Mouse (Mus musculus) cerebellum, adult 8-10 months (tissue): ENCODE results near the gene Parvg.
A peak's percentile ranks its signal among the peaks of the same experiment; 100 is the strongest.
"Not testable (repeated sequence)": the region's sequence is repeated elsewhere in the genome, so short reads cannot be mapped to it uniquely, and the experiment has no call there.

Experiments used
- DNase-seq: peaks from one replicate; pipeline ENCODE4 v3.0.0; 2022

The Parvg gene

DNA sequence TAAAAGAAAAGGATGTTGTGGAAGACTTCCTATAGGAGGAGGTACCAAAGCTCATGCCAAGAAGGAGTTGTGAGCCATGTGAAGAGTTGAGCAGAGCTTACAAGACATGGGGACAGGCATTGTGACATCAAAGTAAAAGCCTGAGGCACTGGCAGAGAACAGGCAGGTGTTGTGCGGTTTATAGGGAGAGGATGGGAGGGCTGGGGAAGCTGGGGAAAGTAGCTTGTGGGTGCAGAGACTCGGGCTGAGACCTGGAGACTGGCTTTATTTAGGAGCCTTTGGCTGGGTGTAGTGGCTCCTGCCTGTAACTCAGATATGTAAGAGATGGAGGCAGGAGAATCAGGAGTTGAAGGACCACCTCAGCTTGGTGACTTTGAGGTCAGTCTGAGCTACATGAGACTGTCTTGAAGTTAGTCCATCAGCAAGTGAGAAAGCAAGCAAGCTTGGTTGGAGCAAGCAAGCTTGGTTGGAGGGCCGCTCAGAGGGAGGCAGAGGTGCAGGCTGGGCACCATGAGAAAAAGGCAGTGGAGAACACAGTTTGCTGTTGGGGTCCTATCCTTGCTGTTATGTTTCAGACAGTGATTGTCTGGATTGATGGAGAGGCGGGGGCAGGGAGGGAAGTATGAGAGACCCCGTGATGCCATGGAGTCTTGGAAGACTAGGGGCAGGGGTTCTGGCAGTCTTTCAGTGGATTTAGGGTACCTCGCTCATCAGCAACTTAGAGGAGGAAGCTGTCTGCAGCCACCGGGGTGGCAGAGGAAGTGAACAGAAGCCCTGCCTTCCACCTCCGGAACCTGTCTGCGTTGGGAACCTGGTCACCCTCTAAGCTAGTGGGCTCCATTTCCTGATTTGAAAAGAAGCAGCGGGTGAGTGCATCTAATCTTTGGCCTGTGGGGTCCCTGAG lies at the start of gene Parvg:
Gene Parvg, plus strand, starts transcription at position 61 of the 904 bp plus-strand sequence.
- no peak for DNase-seq

DNA sequence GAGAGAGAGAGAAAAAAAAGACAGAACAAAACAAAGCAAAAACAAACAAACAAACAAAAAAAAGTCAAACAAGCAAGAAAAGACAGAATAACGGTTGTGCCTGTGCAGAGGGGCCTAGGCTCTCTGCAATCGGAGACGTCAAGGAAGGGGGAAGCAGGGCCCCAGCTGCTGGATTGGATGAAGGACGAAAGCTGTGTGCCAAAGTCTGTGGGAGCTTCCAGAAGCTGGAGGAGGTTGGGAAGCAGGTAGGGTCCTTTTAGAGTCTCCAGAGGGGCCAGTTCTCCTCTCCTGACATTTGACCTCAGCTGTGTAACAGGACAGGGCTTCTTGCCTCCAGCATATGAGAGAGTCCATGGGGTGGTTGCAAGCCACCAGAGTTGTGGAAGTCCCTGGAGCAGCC lies 47.8 kb upstream of the Parvg start:
- DNase-seq: no peak

DNA sequence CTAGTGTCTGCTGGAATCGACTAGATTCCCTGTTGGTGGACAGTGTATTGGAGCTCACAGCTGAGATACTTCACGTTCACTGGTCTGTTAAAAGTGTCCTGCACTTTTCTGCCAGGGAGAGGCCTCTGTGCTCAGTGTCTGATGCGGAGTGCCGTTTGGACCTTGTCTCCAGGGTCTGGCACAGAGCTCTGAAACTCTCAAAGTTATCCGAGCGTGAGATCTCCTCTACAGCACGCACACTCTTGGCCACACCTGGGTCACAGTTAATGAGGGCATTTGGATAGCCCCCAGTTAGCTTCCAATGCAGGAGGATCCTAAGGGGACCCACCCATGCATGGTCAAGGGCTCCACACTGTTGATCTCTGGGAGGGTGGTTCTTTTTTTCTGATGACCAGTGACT lies 45.7 kb upstream of the Parvg start:
- DNase-seq: no peak

DNA sequence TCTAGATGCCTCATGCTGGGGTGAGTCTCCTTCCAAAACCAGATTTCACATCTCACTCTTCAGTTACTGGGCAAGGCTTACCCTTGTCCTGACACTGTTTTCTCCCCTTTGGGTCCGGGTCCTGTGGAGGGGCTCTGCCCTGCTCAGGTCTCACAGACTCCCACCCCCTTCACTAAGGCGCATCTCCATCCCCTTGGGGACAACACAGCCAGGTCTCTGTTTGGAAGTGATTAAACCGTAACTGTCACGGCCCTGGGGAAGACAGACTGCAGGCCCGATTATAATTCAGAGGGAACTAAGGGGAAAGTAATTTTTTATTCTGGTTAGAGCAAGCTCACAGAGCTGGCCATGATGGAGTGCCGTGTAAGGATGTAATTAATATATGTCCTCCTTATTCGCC lies 45.2 kb upstream of the Parvg start:
- DNase-seq: no peak

DNA sequence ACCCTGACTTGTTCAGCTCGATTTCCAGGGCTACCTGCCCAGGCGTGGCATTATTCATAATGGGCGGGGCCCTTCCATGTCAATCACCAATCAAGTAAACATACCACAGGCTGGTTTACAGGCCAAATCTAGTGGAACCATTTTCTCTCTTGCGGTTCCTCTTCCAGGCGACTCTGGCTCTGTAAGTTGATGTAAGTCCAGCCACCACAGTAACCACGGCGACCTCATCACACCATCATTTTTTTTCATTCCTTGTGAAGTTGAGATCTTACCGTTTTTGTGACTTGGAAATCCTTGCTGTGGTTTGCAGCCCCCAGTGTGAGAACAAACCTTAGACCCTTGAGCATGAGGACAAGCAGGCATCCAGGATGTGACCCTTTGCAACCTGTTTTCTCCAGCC lies 43.5 kb upstream of the Parvg start:
- DNase-seq: no peak

DNA sequence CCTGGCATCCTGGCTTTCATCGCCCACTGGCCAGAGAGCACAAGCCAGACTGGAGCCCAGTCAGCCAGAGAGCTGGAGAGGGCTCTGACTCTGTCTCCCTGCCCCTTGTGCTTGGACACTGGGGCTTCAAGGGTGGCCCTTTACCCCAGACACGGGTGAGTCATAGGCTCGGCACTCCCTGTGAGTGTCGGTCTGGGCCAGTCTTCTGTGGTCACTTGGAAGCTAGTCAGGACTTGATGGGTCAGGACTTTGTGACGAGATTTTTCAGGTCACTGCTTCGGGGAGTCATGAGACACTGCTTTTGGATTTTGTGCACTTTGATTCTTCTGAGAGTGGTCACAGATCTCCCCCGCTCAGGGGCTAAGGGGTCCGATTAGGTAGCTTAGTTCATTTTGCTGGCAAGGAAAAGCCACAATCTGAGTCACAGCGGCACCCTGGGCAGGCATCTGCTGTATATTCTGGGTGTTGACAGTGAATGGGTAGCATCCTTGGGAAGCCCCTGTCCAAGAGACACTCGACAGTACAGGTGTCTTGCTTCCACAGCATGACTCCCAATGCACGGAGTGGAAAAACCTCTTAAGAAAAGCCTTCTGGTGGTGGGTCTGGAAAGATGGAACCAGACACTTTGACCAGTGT lies 43.0 kb upstream of the Parvg start:
- no peak for DNase-seq

DNA sequence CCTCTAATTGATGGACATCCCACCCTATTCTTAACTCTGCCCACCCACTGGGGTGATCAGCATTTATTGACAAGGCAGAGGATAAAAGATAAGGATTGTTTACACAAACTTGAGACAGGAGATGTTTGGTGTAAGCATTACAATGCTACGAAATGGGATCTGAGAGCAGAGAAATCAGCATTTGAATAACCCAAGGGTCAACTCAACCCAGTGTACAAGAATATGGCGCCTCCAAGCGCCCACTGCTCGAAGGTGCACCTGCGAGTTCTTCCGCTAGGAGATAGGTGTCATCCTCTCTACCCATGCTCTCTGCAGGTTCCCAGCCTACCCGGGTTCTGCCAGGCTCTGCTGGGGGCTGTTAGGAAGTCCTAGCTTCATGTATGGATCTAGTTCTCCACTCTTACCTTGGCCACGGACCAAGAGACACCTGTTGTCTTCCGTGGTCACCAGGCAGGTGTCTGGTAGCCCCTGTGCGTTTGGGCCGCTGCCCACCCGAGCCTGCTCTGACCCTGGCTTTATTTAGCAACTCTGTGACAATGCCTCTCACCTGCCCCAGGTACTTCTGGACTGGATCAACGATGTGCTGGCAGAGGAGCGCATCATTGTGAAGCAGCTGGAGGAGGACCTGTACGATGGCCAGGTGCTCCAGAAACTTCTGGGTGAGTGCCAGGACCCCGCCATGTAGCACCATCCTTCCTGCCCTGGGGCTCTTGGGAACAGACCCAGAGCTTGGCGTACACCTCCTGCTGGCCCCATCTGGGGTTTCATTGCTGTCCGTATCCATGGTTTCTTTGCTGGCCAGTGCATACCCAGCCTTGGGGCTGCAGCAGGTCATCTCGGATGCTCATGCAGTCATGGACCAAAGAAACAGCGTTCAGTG lies 41.4 kb upstream of the Parvg start:
- no peak for DNase-seq

DNA sequence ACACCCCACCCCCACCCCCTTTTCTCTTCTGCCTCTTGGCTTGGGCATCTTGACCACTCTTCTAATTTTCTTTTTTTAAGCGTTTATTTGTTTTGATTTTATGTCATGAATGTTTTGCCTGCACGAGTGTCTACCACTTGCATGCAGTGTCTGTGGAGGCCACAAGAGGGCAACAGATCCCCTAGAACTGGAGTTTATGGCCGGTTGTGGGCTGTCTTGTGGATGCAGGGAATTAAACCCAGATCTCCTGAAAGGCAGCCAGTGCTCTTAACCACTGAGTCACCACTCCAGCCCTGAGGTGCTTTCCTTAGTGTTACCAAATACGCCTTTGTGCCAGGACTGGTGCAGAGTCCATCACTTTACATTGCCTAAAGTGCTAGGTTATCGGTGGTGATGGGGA lies 39.8 kb upstream of the Parvg start:
- peak; percentile 36 for DNase-seq

DNA sequence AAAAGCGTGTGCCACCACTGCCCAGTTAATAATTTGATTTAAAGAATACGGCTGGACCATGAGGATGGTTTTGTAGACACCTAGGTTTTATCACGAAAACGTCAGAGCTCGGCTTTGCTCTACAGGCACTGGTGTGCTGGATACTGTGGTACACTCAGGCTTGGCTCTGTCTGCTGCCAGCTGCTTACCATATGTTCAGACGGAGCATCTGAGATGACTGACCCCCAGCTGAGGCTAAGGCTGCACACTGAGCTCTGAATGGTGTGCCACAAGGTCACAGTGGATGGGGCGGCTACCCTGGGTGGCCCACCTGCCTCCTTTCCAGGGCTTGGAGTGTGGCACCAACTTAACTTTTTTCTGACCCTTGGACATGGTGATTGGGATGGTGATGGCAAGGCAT lies 38.4 kb upstream of the Parvg start:
- DNase-seq: no peak

DNA sequence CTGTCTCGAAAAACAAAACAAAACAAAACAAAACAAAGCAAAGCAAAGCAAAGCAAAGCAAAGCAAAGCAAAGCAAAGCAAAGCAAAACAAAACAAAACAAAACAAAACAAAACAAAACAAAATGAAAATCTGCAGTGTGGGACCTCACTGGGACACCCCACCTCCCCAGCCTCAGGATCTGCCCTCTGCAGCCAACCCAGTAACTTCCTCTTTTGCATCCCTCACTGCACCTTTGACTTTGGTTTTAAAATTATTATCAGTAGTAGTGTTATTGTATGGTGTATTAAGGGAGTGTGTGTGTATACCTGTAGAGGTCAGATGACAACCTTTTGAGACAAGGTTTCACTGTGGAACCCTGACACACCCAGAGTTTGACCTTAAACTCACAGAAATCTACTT lies 34.9 kb upstream of the Parvg start:
- DNase-seq: not testable (repeated sequence)

DNA sequence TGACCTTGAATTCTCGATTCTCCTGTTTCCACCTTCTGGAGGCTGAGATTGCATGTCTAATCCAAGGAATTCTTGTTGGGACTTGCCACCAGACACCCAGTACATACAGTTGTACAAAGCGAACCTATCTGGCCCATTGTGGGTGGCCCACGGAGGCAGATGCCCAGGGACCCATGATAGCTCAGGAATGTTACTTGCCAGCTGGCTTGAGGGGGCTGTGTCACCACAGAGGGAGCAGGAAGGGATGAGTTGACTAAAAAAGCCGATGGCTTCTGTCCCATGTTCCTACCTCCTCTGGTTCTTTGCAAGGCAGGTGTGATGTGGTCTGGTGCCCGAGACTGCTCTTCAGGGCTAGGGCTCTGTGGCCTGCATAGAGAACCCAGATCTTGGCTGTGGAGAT lies 32.7 kb upstream of the Parvg start:
- no peak for DNase-seq

DNA sequence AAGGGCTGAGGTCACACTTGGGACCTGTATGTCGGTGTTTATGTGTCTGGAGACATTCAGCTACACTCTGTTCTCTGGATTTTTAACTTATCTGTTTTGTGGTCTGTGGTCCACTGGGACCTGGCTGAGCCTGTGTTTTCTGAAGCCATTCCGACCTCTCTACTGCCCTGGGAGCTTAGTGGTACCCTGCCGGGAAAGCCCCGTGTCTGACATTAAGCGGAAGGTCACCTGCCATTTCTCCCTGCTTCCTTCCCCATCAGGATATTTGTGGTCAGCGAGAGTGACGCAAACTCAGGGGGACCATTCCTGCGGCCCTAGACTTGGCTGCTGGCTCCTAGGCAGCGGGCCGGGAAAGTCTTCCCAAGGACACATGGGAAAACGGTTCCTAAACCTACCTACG lies 30.2 kb upstream of the Parvg start:
- no peak for DNase-seq

DNA sequence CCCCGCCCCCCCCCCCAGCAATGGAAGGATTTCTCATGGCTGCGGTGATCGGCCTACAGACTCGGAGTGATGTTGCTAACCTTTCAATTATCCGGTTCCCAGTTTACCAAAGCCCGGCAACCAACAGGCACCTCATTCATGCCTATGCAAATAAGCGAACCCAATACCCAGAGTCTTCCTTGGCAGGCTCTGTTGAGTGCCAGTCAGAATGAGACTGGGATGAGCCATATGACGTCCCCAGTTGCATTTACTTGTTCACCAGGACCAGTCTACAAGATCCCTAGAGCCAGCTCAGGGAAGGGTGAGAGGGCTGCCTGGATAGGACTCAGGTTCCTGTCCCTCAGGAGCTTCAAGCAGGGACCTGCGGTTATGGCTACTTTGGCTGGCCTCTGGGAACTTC lies 29.4 kb upstream of the Parvg start:
- no peak for DNase-seq

DNA sequence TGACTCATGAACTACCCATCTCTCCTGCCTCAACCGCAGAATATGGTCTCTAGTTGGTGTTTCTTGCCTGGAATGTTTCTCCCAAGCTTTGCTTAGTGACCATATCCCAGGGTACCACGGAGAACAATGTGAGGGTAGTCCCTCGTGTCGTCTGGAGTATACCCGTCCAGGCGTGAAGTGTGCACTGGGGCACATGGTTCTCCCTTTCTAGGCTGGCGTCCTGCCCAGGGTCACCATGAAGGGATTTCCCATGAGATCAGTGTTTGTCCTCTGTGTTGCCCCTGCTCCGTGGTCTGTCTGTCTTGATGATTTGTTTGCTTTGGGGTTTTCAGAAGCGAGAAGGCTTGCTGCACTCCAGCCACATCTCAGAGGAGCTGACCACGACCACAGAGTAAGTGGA lies 28.6 kb upstream of the Parvg start:
- no peak for DNase-seq

DNA sequence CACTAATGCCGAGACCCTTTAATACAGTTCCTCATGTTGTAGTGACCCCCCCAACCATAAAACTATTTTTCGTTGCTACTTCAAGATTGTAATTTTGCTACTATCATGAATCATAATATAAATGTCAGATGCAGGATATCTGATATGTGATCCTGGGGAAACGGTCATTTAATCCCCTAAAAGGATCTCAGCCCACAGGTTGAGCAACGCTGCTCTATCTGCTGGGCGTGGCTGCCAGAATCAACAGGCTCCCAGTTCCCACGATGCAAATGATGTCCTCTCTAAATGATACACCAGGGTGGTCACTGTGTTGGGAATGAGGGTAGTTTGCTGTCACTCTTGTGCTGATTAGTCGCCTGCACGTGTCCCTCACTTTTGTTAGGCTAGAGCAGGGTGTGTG lies 26.4 kb upstream of the Parvg start:
- DNase-seq: no peak

DNA sequence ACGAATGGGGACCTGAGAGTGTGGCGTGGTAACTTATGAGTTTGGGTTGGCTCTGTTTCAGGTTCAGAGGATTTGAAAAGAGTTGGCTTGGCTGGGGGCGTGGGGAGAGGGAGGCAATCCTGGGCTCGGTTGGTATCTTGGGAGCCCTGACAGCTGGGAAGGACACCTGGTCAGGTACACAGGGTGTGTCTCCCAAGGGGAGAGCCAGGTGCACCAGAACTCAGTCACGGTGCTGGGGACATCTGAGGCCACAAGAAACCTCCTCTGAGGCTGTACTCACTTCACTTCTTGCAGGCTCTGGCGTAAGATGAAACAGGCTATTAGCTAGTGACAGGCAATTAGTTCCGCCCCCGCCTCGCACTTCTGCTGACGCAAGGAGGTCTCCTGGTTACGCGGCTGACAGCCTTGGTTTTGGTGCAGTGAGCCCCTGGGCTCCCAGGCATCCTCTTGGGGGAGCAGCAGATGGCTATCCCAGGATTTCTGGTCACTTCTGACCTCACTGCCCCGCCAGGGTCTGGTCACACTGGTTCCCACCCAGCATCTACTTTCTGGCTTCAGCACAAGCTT lies 24.9 kb upstream of the Parvg start:
- DNase-seq: no peak

DNA sequence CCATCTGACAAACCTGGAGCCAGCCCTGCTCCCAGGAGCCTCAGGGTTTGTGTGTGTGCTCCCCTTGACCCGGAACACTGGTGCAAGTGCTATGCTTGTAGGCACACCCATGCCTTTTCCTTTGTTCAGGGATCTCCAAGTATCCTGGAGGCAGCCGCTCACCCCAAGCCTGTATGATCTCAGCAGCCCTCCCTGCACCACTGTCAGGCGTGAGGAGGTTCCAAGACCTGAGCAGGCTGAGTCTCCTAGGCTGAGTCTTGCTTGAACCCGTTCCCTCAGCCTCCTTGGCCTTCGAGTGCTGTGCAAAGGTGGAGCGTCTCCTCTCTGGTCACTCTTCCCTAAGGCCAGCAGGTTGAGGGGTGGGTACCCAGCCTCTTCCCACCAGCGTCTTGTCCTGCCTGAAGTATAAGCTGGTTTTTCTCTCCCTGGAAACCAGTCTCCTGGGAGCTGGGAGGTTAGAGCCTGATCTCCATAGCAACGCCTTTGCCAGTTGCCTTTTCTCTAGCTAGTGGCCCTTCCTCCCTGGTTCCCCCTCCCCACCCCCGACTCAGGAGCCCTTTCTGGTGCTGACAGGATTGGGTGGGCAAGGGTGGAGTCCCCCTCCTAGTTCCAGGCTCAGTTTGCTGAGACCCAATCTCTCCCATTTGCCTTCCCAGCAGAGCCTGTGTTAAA lies 24.0 kb upstream of the Parvg start:
- DNase-seq: no peak

DNA sequence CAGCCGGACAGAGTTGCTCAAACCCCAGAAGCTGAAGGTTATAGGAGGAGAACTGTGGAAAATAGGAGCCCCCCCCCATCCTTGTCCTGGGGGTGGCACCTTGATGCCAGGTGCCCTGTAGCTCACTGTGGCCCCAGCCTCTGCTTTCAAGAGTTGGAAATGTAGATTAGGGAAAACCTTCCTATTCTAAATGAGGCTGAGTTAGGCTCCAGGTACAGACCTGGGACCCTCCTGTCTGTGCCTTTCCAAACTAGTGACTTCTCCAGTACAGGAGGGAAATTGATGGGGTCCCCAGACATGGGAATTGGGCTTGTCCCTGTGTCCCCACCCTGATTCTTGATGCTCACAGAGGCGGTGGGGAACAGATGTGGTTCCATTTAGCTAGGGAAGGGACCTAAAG lies 23.2 kb upstream of the Parvg start:
- DNase-seq: no peak

DNA sequence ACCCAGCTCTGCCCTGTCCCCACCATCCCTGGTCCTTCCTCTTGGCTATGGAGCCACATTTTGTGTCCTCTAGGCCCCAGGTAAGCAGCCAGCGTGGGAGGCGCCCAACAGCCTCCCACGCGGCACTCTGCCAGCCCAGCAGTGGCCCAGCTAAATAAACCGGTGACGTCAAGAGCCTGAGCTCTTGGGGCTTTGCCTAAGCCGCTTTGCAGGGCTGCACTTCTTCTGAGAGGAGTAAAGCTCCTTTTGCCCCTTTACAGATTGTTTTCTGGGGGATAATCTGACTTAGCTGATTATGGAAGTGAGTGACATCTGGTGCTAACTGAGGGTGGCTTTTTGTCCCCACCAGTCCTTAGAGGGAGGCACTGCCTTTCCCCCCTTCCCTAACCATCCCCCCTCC lies 22.8 kb upstream of the Parvg start:
- DNase-seq: peak; percentile 27

DNA sequence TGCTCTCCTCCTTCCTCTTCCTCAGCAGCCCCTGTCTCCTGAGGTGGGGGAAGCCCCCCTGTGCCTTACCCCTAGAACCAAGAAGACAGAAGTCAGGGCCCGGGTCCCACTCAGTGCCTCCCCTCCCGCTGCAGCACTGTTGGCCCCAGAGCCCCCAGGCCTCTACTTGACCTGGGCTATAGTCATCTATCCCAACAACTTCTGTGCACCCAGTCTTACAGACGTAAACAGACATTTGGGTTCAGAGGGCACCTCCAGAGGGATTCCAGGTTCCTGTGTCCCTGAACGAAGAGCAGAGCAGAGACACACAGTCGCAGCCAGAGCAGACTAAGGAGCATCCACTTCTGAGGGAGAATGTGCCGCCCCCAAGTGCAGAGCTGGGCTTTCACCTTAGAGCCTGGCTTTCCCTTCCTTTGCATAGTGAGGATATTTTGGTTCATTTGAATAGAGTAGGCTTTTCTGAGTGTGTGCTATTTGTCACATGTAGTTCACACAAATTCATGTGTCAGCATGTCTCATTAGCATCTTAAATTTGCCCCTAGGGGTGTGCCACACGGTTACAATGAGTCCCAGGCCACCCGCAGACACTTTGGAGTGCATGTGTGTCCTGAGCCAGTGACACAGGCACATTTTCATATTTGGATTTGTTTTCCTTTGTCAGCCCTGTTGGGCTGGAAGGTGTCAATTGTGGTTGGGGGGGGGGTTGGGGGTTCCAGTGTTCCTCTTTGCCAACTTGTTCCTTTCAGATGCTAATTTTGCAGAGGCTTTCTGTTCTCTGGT lies 22.0 kb upstream of the Parvg start:
- no peak for DNase-seq

DNA sequence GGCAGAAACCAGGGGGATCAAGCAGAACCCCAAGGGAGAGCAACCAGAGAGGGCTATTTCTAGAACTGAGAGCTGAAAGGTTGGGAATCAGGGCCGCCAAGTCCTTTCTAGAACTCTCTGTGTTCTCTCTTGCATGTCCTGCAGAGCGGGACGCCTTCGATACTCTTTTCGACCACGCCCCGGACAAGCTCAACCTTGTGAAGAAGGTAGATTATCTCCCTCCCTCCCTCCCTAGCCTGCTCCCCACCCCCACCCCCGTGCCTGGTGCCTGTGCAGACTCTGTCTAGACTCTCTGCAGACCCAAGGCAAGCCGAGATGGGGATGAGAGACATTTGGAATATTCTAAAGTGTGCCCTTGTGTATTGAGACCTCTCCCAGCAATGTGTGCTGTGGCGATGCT lies 20.6 kb upstream of the Parvg start:
- DNase-seq: no peak

DNA sequence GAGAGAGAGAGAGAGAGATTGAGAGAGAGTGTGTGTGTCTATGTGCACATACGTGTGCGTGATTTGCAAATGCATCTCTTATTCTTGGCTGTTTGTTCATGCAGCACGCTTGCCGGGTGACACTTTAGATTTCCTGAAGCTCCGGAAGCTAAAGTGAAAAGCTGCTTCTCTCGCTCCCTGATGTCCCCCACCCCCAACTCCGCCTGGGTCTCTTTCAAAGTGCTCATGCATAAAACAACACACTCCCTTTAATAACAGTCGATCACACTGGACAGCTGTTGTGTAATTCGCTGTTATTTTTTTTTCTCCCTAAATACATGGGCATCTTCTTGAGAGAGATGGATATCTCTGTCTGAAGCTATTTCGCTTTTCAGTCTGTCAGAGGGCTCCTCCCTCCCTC lies 18.5 kb upstream of the Parvg start:
- no peak for DNase-seq
